Mouse (Mus musculus) midbrain, embryonic 10.5 days (tissue): ENCODE data around the gene Cyp4v3. TPM values are rescaled to one million over a fixed set of nuclear protein-coding genes. Genes with fewer than 3 reads are reported as not detected.
A peak's percentile ranks its signal among the peaks of the same experiment; 100 is the strongest.
"Not testable (repeated sequence)": the region's sequence is repeated elsewhere in the genome, so short reads cannot be mapped to it uniquely, and the experiment has no call there.

Source experiments
- DNase-seq: peaks from one replicate; pipeline ENCODE4 v3.0.0-alpha.2; 2017; ENCODE audit warnings: low spot score
- H3K27ac ChIP-seq: fragments of 300-500 bp; sonication (generic); replicated peaks from 2 replicates; pipeline ENCODE4 v1.5.1; 2016; ENCODE audit warnings: mild to moderate bottlenecking
- H3K27me3 ChIP-seq: fragments of 300-500 bp; sonication (generic); 2 replicates; pipeline ENCODE4 v1.6.1; 2016; ENCODE audit warnings: low read depth, mild to moderate bottlenecking; ENCODE audit not compliant: poor library complexity, severe bottlenecking
- H3K36me3 ChIP-seq: fragments of 300-500 bp; sonication (generic); 2 replicates; pipeline ENCODE4 v1.6.1; 2016; ENCODE audit warnings: mild to moderate bottlenecking, moderate library complexity
- H3K4me1 ChIP-seq: fragments of 300-500 bp; sonication (generic); 2 replicates; pipeline ENCODE4 v1.6.1; 2016
- H3K4me3 ChIP-seq: fragments of 300-500 bp; sonication (generic); 2 replicates; pipeline ENCODE4 v1.5.1; 2016; ENCODE audit warnings: mild to moderate bottlenecking, moderate library complexity
- H3K9me3 ChIP-seq: fragments of 300-500 bp; sonication (generic); replicated peaks from 2 replicates; pipeline ENCODE4 v1.6.1; 2016; ENCODE audit warnings: mild to moderate bottlenecking
- WGBS: fragments of 180-500 bp; shearing (Covaris S2); methylation state at CpG from one replicate; pipeline ENCODE4 v1.1.7; 2016; 5-methylcytosine and 5-hydroxymethylcytosine counted together
- polyA plus RNA-seq: library from polyadenylated mRNA; unstranded; fragments of >200 nt; fragmentation: Nextera tagmentation; extraction: Ambion mirVana; gene quantifications from 2 replicates; pipeline ENCODE4 v1.2.1, GENCODE M21; 2016

Cyp4v3 gene
- polyA plus RNA-seq, 1 experiment from 2014 or later, result 1.8 TPM

- Histone ChIP-seq H3K27ac (no peak overlapping the region), H3K27me3 (no peaks in the 10 kb centered on the region), H3K4me3 (no peak overlapping the region), H3K4me1 (peaks cover 11% of the 10 kb centered on the region; the same call in 1 of the 2 replicates), H3K9me3 (no peaks in the 10 kb centered on the region), H3K36me3 (peaks cover 2% of the 10 kb centered on the region; the same call in 1 of the 2 replicates)
- DNase-seq, result no peak
- WGBS, result 93% methylated on average over 8 of the region's 8 CpGs
These were observed 11.3 kb upstream of the Cyp4v3 start for GRCm38 (mm10) chr8:45344298-45344697.

GRCm38 (mm10) chr8:45341630-45342628 lies 8.9 kb upstream of the Cyp4v3 start:
- WGBS, result 91% methylated on average over 12 of the region's 12 CpGs
- no peaks in the 10 kb centered on the region for H3K9me3 ChIP-seq

GRCm38 (mm10) chr8:45333493-45333892 lies 477 bp upstream of the Cyp4v3 start:
- Histone ChIP-seq H3K27me3 (peaks cover 22% of the 10 kb centered on the region), H3K36me3 (no peaks in the 10 kb centered on the region), H3K4me1 (peaks cover 18% of the 10 kb centered on the region), H3K9me3 (no peaks in the 10 kb centered on the region), H3K27ac (peak overlapping the region; percentile 81), H3K4me3 (peak overlapping the region; percentile 71)
- DNase-seq, result no peak
- WGBS, result 4% methylated on average over 8 of the region's 8 CpGs

More at GRCm38 (mm10) chr8:45341630-45342628, 8.9 kb upstream of the Cyp4v3 start:
- DNase-seq, result no peak
- H3K27me3 ChIP-seq, result no peaks in the 10 kb centered on the region
- H3K27ac ChIP-seq, result no peak overlapping the region
- H3K36me3 ChIP-seq, result no peaks in the 10 kb centered on the region
- no peak overlapping the region for H3K4me3 ChIP-seq
- peaks cover 11% of the 10 kb centered on the region; the same call in 1 of the 2 replicates for H3K4me1 ChIP-seq

- Histone ChIP-seq H3K27me3 (peaks cover 22% of the 10 kb centered on the region), H3K27ac (no peak overlapping the region), H3K4me3 (no peak overlapping the region), H3K9me3 (no peaks in the 10 kb centered on the region), H3K4me1 (peaks cover 18% of the 10 kb centered on the region), H3K36me3 (no peaks in the 10 kb centered on the region)
- no peak for DNase-seq
- WGBS, result 81% methylated on average over 3 of the region's 3 CpGs
These were observed 2.2 kb downstream of the Cyp4v3 start for GRCm38 (mm10) chr8:45330856-45331255.

GRCm38 (mm10) chr8:45329206-45329980 lies 3.6 kb downstream of the Cyp4v3 start:
- Histone ChIP-seq H3K27me3 (peaks cover 21% of the 10 kb centered on the region), H3K36me3 (no peaks in the 10 kb centered on the region), H3K27ac (no peak overlapping the region), H3K4me3 (no peak overlapping the region), H3K4me1 (peaks cover 18% of the 10 kb centered on the region), H3K9me3 (no peaks in the 10 kb centered on the region)
- 91% methylated on average over 6 of the region's 6 CpGs for WGBS
- no peak for DNase-seq

GRCm38 (mm10) chr8:45327076-45327475 lies 5.9 kb downstream of the Cyp4v3 start:
- not testable (repeated sequence) for H3K4me1 ChIP-seq, DNase-seq, H3K4me3 ChIP-seq, H3K36me3 ChIP-seq, H3K27ac ChIP-seq, H3K27me3 ChIP-seq, H3K9me3 ChIP-seq

GRCm38 (mm10) chr8:45324151-45324550 lies 8.9 kb downstream of the Cyp4v3 start:
- no peak for DNase-seq
- H3K27me3 ChIP-seq, result no peaks in the 10 kb centered on the region
- no peak overlapping the region for H3K27ac ChIP-seq
- no peaks in the 10 kb centered on the region for H3K36me3 ChIP-seq
- H3K9me3 ChIP-seq, result no peaks in the 10 kb centered on the region
- H3K4me1 ChIP-seq, result no peaks in the 10 kb centered on the region
- no peak overlapping the region for H3K4me3 ChIP-seq
- WGBS, result 87% methylated on average over 4 of the region's 4 CpGs

- Histone ChIP-seq H3K36me3 (no peaks in the 10 kb centered on the region), H3K9me3 (no peaks in the 10 kb centered on the region), H3K27ac (no peak overlapping the region), H3K4me3 (no peak overlapping the region), H3K27me3 (no peaks in the 10 kb centered on the region), H3K4me1 (no peaks in the 10 kb centered on the region)
- DNase-seq, result no peak
- 88% methylated on average over 2 of the region's 2 CpGs for WGBS
These were observed 11.7 kb downstream of the Cyp4v3 start for GRCm38 (mm10) chr8:45321365-45321764.

- Histone ChIP-seq H3K27ac (no peak overlapping the region), H3K9me3 (no peaks in the 10 kb centered on the region), H3K4me1 (no peaks in the 10 kb centered on the region), H3K36me3 (no peaks in the 10 kb centered on the region), H3K4me3 (no peak overlapping the region), H3K27me3 (no peaks in the 10 kb centered on the region)
- 72% methylated on average over 1 of the region's 1 CpGs for WGBS
- DNase-seq, result no peak
These were observed 12.1 kb downstream of the Cyp4v3 start for GRCm38 (mm10) chr8:45320930-45321329.

- Histone ChIP-seq H3K27ac (no peak overlapping the region), H3K4me1 (no peaks in the 10 kb centered on the region), H3K27me3 (no peaks in the 10 kb centered on the region), H3K36me3 (no peaks in the 10 kb centered on the region), H3K9me3 (no peaks in the 10 kb centered on the region), H3K4me3 (no peak overlapping the region)
- 88% methylated on average over 4 of the region's 4 CpGs for WGBS
- no peak for DNase-seq
These were observed 22.0 kb downstream of the Cyp4v3 start for GRCm38 (mm10) chr8:45310967-45311366.

- H3K27me3 ChIP-seq, result no peaks in the 10 kb centered on the region
- DNase-seq, result no peak
- H3K36me3 ChIP-seq, result no peaks in the 10 kb centered on the region
- H3K27ac ChIP-seq, result no peak within 1 kb of the TSS
- 92% methylated on average over 13 of the region's 13 CpGs for WGBS
- no peaks in the 10 kb centered on the region for H3K9me3 ChIP-seq
- no peaks in the 10 kb centered on the region for H3K4me1 ChIP-seq
- H3K4me3 ChIP-seq, result no peak within 1 kb of the TSS
These were observed 24.6 kb downstream of the Cyp4v3 start, which contains the start of gene Gm45753 for GRCm38 (mm10) chr8:45308366-45308765. TSS of gene Gm45753 (minus strand) at chr8:45308466.

- Histone ChIP-seq H3K9me3 (no peaks in the 10 kb centered on the region), H3K27ac (no peak overlapping the region), H3K4me3 (no peak overlapping the region), H3K4me1 (no peaks in the 10 kb centered on the region), H3K36me3 (no peaks in the 10 kb centered on the region), H3K27me3 (no peaks in the 10 kb centered on the region)
- WGBS, result 86% methylated on average over 1 of the region's 1 CpGs
- DNase-seq, result no peak
These were observed 27.5 kb downstream of the Cyp4v3 start for GRCm38 (mm10) chr8:45305479-45305878.
